Mouse (Mus musculus): ENCODE measurements at regions not wholly inside any gene's neighbourhood (a gene's known extent, or its start where the extent isn't known, plus 50 kb on each side); places are given as distances from the start of the nearest gene placed in this dataset.

DNA sequence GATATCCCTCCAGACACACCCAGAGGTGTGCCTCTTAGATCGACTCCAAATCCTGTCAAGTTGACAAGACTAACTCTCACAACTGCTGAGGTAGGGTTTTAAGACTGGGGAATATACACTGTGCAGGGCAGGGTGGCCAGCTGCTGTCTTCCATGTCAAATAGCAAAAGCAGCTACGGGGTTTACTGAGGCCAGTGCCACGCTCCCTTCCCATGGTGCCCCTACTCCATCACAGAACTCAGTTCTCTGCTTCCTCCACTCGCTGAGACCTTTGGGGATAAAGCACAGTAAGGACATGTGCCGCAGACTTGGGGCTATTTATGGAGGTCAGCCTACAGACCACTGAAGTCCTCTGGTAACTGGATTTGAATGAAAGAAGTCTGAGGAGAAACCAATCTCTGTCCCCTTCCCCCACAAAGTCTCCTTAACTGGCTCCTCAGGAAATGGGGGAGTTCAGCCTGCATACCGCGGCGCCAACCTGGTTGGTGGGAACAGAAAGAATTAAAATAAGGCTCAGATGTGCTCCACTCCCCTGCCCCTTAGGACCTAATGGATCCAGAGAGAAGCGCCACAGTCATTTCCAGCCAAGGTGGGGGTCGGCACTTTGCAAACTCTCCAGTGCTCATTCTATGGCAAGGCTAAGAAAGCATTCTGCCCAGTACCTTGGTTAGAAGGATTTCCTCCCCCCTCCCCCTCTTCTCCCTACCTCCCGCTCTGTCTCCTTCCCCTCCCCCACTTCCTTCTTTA is 87.0 kb upstream of the Zfp644 start:
- TF ChIP-seq CTCF (IDR thresholded peaks at IDR 0.05; ENCODE audit: extremely low read depth, insufficient read depth, low read length) (no peak), POLR2A (IDR thresholded peaks at IDR 0.05; ENCODE audit: extremely low read depth, insufficient read depth, low read length) (no peak)

All from cortical plate, adult 2 months (tissue).